Mouse (Mus musculus) MEL (cell line): ENCODE measurements at regions not wholly inside any gene's neighbourhood (a gene's known extent, or its start where the extent isn't known, plus 50 kb on each side); places are given as distances from the start of the nearest gene placed in this dataset.

ENCODE experiments used
- DNase-seq: peaks from one replicate; pipeline ENCODE4 v3.0.0; 2011; ENCODE audit warnings: low read depth, low spot score
- H3K27ac ChIP-seq: 2 replicates; pipeline ENCODE4 v1.5.1; 2012; ENCODE audit warnings: low read depth, mild to moderate bottlenecking, control low read depth, low read length, moderate library complexity; ENCODE audit not compliant: control insufficient read depth
- H3K27me3 ChIP-seq, 2 experiments: fragments of 150-350 bp in 1 of 2; sonication (generic) in 1 of 2; 2 replicates each; pipeline ENCODE4 v1.6.1; 2012; ENCODE audit warnings: low read length in 2 of 2, mild to moderate bottlenecking in 2 of 2, improper control_type of control experiment in 1 of 2, moderate library complexity in 1 of 2; ENCODE audit not compliant: insufficient read depth in 2 of 2, control insufficient read depth in 1 of 2
- H3K36me3 ChIP-seq, 2 experiments: 2 replicates each; pipeline ENCODE4 v1.6.1; 2012 to 2014; ENCODE audit warnings: low read length in 2 of 2, improper control_type of control experiment in 1 of 2, inconsistent platforms in 1 of 2, mild to moderate bottlenecking in 1 of 2; ENCODE audit not compliant: insufficient read depth in 2 of 2, control insufficient read depth in 1 of 2
- H3K4me1 ChIP-seq, 2 experiments: fragments of 150-350 bp in 1 of 2; sonication (generic) in 1 of 2; 2 replicates each; pipeline ENCODE4 v1.6.1; 2012; ENCODE audit warnings: low read length in 2 of 2, improper control_type of control experiment in 1 of 2, mild to moderate bottlenecking in 1 of 2; ENCODE audit not compliant: insufficient read depth in 2 of 2, control insufficient read depth in 1 of 2
- H3K4me3 ChIP-seq, 2 experiments: fragments of 150-350 bp in 1 of 2; sonication (generic) in 1 of 2; 2 replicates each; pipeline ENCODE4 v1.5.1; 2012; ENCODE audit warnings: low read depth in 2 of 2, low read length in 2 of 2, mild to moderate bottlenecking in 2 of 2, moderate library complexity in 2 of 2, control low read depth in 1 of 2, improper control_type of control experiment in 1 of 2; ENCODE audit not compliant: control insufficient read depth in 1 of 2, insufficient read depth in 1 of 2
- H3K79me2 ChIP-seq: 2 replicates; pipeline ENCODE4 v1.6.1; 2012; ENCODE audit warnings: mild to moderate bottlenecking, low read length, moderate library complexity; ENCODE audit not compliant: control insufficient read depth, poor library complexity, insufficient read depth
- H3K9ac ChIP-seq: 2 replicates; pipeline ENCODE4 v1.6.1; 2012; ENCODE audit warnings: low read depth, mild to moderate bottlenecking, control low read depth, low read length, moderate library complexity; ENCODE audit not compliant: control insufficient read depth, poor library complexity, severe bottlenecking
- H3K9me3 ChIP-seq: fragments of 150-350 bp; sonication (generic); replicated peaks from 2 replicates; pipeline ENCODE4 v1.6.1; 2012; ENCODE audit warnings: mild to moderate bottlenecking, low read length, improper control_type of control experiment, moderate library complexity; ENCODE audit not compliant: insufficient read depth
- CHD1 ChIP-seq: IDR thresholded peaks from 2 replicates; pipeline ENCODE4 v1.6.1; 2012; ENCODE audit warnings: low read depth, mild to moderate bottlenecking, inconsistent platforms, low read length, improper control_type of control experiment
- CHD2 ChIP-seq: IDR thresholded peaks from 2 replicates; pipeline ENCODE4 v1.6.1; 2011; ENCODE audit warnings: low read length, improper control_type of control experiment
- E2F4 ChIP-seq: IDR thresholded peaks from 2 replicates; pipeline ENCODE4 v1.6.1; 2011; ENCODE audit warnings: low read depth, low read length, improper control_type of control experiment, borderline replicate concordance
- GABPA ChIP-seq: IDR thresholded peaks from 2 replicates; pipeline ENCODE4 v1.6.1; 2012; ENCODE audit warnings: low read depth, mild to moderate bottlenecking, inconsistent platforms, low read length, improper control_type of control experiment, moderate library complexity
- GATA1 ChIP-seq: IDR thresholded peaks from 2 replicates; pipeline ENCODE4 v1.6.1; 2011; ENCODE audit warnings: low read depth, low read length, improper control_type of control experiment
- HCFC1 ChIP-seq: IDR thresholded peaks from 2 replicates; pipeline ENCODE4 v1.6.1; 2012; ENCODE audit warnings: low read depth, mild to moderate bottlenecking, inconsistent platforms, low read length, improper control_type of control experiment, moderate library complexity
- MAFK ChIP-seq: IDR thresholded peaks from 2 replicates; pipeline ENCODE4 v1.6.1; 2011; ENCODE audit warnings: low read depth, mild to moderate bottlenecking, low read length, improper control_type of control experiment, borderline replicate concordance
- MAX ChIP-seq: IDR thresholded peaks from 2 replicates; pipeline ENCODE4 v1.6.1; 2011; ENCODE audit warnings: low read length, improper control_type of control experiment
- MEF2A ChIP-seq: IDR thresholded peaks from 2 replicates; pipeline ENCODE4 v1.6.1; 2014; ENCODE audit warnings: low read depth, mild to moderate bottlenecking, inconsistent platforms, low read length, improper control_type of control experiment; ENCODE audit not compliant: poor library complexity, insufficient replicate concordance, severe bottlenecking; ENCODE audit errors: extremely low read depth
- MXI1 ChIP-seq: IDR thresholded peaks from 2 replicates; pipeline ENCODE4 v1.6.1; 2011; ENCODE audit warnings: mild to moderate bottlenecking, low read depth, low read length, improper control_type of control experiment
- MYB ChIP-seq: IDR thresholded peaks from 2 replicates; pipeline ENCODE4 v1.6.1; 2011; ENCODE audit warnings: mild to moderate bottlenecking, low read depth, low read length, improper control_type of control experiment
- NELFE ChIP-seq: IDR thresholded peaks from 2 replicates; pipeline ENCODE4 v1.6.1; 2011; ENCODE audit warnings: low read depth, low read length, improper control_type of control experiment
- POLR2AphosphoS2 ChIP-seq: IDR thresholded peaks from 2 replicates; pipeline ENCODE4 v1.6.1; 2011; ENCODE audit warnings: low read length, improper control_type of control experiment
- POLR2AphosphoS5 ChIP-seq: IDR thresholded peaks from 2 replicates; pipeline ENCODE4 v1.6.1; 2012; ENCODE audit warnings: low read depth, borderline replicate concordance, mild to moderate bottlenecking, inconsistent platforms, low read length, moderate library complexity, mixed read lengths
- SIN3A ChIP-seq: IDR thresholded peaks from 2 replicates; pipeline ENCODE4 v1.6.1; 2012; ENCODE audit warnings: low read length, improper control_type of control experiment, inconsistent platforms
- TAL1 ChIP-seq: IDR thresholded peaks from 2 replicates; pipeline ENCODE4 v1.6.1; 2012; ENCODE audit warnings: mild to moderate bottlenecking, inconsistent platforms, low read length, moderate library complexity, mixed read lengths
- USF1 ChIP-seq: IDR thresholded peaks from 2 replicates; pipeline ENCODE4 v1.6.1; 2014; ENCODE audit warnings: low read depth, mild to moderate bottlenecking, inconsistent platforms, low read length, improper control_type of control experiment, moderate library complexity
- ZMIZ1 ChIP-seq: IDR thresholded peaks from 2 replicates; pipeline ENCODE4 v1.6.1; 2012; ENCODE audit warnings: low read depth, mild to moderate bottlenecking, inconsistent platforms, low read length, improper control_type of control experiment, moderate library complexity

DNA sequence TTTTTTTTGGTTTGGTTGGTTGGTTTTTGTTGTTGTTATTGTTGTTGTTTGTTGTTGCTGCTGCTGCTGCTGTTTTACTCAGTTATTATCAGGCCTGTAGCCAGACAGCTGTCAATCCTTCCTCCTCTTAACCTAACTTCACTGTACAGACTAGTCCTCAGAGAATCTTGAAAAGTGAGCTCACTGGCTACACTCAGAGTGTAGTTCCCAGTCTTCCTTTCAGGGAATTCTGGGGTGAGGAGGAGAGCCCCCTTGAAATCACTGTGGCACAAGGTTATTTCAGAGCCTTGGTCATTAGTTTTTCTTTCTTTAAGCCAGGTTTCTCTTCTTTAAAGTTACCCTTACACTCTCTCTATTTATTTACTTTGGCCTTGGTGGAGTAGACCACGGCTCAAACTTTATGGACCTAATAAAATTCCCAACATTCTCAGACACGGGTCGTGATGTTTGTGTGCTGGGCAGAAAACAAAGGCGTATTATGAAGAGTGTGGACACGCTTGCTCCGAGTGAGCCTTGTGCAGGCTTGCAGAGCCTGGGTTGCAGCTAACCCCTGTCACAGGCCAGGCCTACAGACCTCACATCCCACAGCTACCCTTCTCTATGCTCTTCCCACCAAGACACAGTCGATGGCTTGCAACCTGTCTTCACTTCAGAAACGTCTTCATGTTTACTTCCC is 156.9 kb upstream of the Sfrp2 start:
- H3K4me3 ChIP-seq = no peak overlapping the region
- no peak for DNase-seq
- no peak for TF ChIP-seq GABPA
- no peak for TF ChIP-seq HCFC1
- no peak for TF ChIP-seq MXI1
- TF ChIP-seq MAX = no peak
- H3K27me3 ChIP-seq = no peaks in the 10 kb centered on the region
- H3K79me2 ChIP-seq = no peaks in the 10 kb centered on the region
- no peaks in the 10 kb centered on the region for H3K4me1 ChIP-seq
- no peaks in the 10 kb centered on the region for H3K36me3 ChIP-seq
- no peak overlapping the region for H3K27ac ChIP-seq
- no peaks in the 10 kb centered on the region for H3K9me3 ChIP-seq
- H3K9ac ChIP-seq = no peak overlapping the region

DNA sequence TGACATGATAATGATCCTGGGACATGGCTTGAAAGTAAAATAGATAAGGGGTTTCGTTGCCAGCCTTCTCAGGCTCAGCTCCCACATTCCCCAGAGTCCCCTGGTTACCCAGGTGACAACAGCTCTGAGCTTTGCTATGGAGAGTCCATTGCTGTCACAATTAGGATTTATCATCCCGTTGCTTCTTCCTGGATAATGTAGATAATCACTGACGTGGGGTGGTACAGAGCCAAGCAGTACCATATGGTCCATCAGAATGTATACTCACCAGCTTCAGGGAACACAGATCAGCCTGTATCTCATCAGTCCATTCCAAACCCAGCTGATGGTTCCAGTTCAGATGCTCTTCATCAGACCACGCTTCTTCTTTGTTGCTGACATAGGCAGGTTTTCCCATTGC is 145.7 kb upstream of the Sfrp2 start:
- Histone ChIP-seq H3K4me3 (no peak overlapping the region), H3K4me1 (no peaks in the 10 kb centered on the region), H3K9ac (no peak overlapping the region), H3K27me3 (no peaks in the 10 kb centered on the region), H3K36me3 (no peaks in the 10 kb centered on the region), H3K79me2 (no peaks in the 10 kb centered on the region), H3K9me3 (no peaks in the 10 kb centered on the region), H3K27ac (no peak overlapping the region)
- TF ChIP-seq NELFE (no peak), MEF2A (no peak), MYB (no peak), POLR2AphosphoS2 (no peak), CHD1 (no peak), POLR2AphosphoS5 (no peak), TAL1 (no peak), SIN3A (no peak), MXI1 (no peak), USF1 (no peak), ZMIZ1 (no peak), GATA1 (no peak), CHD2 (no peak), E2F4 (no peak), MAFK (no peak)
- no peak for DNase-seq
